Mouse (Mus musculus) lung, embryonic 14.5 days (tissue): ENCODE measurements around the gene Mfap1a. TPM values are rescaled to one million over a fixed set of nuclear protein-coding genes. Genes with fewer than 3 reads are reported as not detected.

Experiments
- ATAC-seq: fragments of 200-750 bp; cut with Nextera tagmentation; 2 replicates; pipeline ENCODE4 v1.8.0; 2017; ENCODE audit warnings: mild to moderate bottlenecking, moderate TSS enrichment, moderate library complexity; ENCODE audit not compliant: insufficient read depth
- DNase-seq: peaks from one replicate; pipeline ENCODE4 v3.0.0-alpha.2; 2015
- H3K27ac ChIP-seq: fragments of 300-500 bp; sonication (generic); 2 replicates; pipeline ENCODE4 v1.5.1; 2014; ENCODE audit warnings: low read depth, mild to moderate bottlenecking, moderate library complexity
- H3K27me3 ChIP-seq: fragments of 300-500 bp; sonication (generic); 2 replicates; pipeline ENCODE4 v1.6.1; 2014; ENCODE audit warnings: low read length, control low read depth; ENCODE audit not compliant: insufficient read depth
- H3K36me3 ChIP-seq: fragments of 300-500 bp; sonication (generic); 2 replicates; pipeline ENCODE4 v1.6.1; 2014; ENCODE audit warnings: control low read depth; ENCODE audit not compliant: insufficient read depth
- H3K4me1 ChIP-seq: fragments of 300-500 bp; sonication (generic); 2 replicates; pipeline ENCODE4 v1.6.1; 2014; ENCODE audit warnings: antibody characterized with exemption, control low read depth; ENCODE audit not compliant: insufficient read depth
- H3K4me2 ChIP-seq: fragments of 300-500 bp; sonication (generic); 2 replicates; pipeline ENCODE4 v1.6.1; 2014; ENCODE audit warnings: mild to moderate bottlenecking
- H3K4me3 ChIP-seq: fragments of 300-500 bp; sonication (generic); 2 replicates; pipeline ENCODE4 v1.5.1; 2014; ENCODE audit warnings: low read depth, low read length
- H3K9ac ChIP-seq: fragments of 300-500 bp; sonication (generic); 2 replicates; pipeline ENCODE4 v1.6.1; 2014
- H3K9me3 ChIP-seq: fragments of 300-500 bp; sonication (generic); 2 replicates; pipeline ENCODE4 v1.6.1; 2016; ENCODE audit warnings: low read depth, low read length, control low read depth
- CTCF ChIP-seq: IDR thresholded peaks from 2 replicates; pipeline ENCODE4 v1.5.1; 2016; ENCODE audit warnings: antibody characterized with exemption, low read depth
- WGBS: fragments of 180-500 bp; shearing (Covaris S2); extraction: QIAGEN DNeasy Blood & Tissue Kit; methylation state at CpG from one replicate; pipeline ENCODE4 v1.1.7; 2014; 5-methylcytosine and 5-hydroxymethylcytosine counted together
- polyA plus RNA-seq: library from polyadenylated mRNA; unstranded; fragments of >200 nt; fragmentation: Nextera tagmentation; extraction: Ambion mirVana; gene quantifications from 2 replicates; pipeline ENCODE4 v1.2.1, GENCODE M21; 2014

Gene Mfap1a
- polyA plus RNA-seq, 1 experiment from 2014 or later: 24.7 TPM

GRCm38 (mm10) chr2:121460071-121460470, 46.4 kb downstream of the Mfap1a start:
- H3K4me2 ChIP-seq: no peak overlapping the region

GRCm38 (mm10) chr2:121456692-121457642, 49.5 kb downstream of the Mfap1a start, which contains the start of gene Serinc4:
TSS of gene Serinc4 (minus strand) at chr2:121456781.
- Histone ChIP-seq H3K27me3 (no peaks in the 10 kb centered on the region), H3K27ac (peak within 1 kb of the TSS; percentile 81), H3K4me2 (peak within 1 kb of the TSS; percentile 77), H3K4me3 (peak within 1 kb of the TSS; percentile 78), H3K4me1 (no peaks in the 10 kb centered on the region; the same call in 1 of the 2 replicates), H3K9me3 (no peaks in the 10 kb centered on the region), H3K36me3 (peaks cover 46% of the 10 kb centered on the region), H3K9ac (peak within 1 kb of the TSS; percentile 82)
- DNase-seq (peak; percentile 92), ATAC-seq (peak; percentile 91)
- no peak for TF ChIP-seq CTCF
- 3% methylated on average over 41 of the region's 41 CpGs for WGBS

More at GRCm38 (mm10) chr2:121460071-121460470, 46.4 kb downstream of the Mfap1a start:
- Histone ChIP-seq H3K4me3 (no peak overlapping the region), H3K9me3 (no peaks in the 10 kb centered on the region), H3K27ac (no peak overlapping the region), H3K9ac (no peak overlapping the region), H3K36me3 (peaks cover 24% of the 10 kb centered on the region), H3K27me3 (no peaks in the 10 kb centered on the region), H3K4me1 (no peaks in the 10 kb centered on the region; the same call in 1 of the 2 replicates)
- whole genome bisulfite sequencing: 64% methylated on average over 2 of the region's 2 CpGs
- no peak for TF ChIP-seq CTCF
- DNase-seq: no peak
- ATAC-seq: no peak

- Histone ChIP-seq H3K4me2 (no peak overlapping the region), H3K27ac (no peak overlapping the region), H3K4me1 (no peaks in the 10 kb centered on the region; the same call in 1 of the 2 replicates), H3K4me3 (no peak overlapping the region), H3K27me3 (no peaks in the 10 kb centered on the region), H3K9me3 (no peaks in the 10 kb centered on the region), H3K9ac (no peak overlapping the region), H3K36me3 (peaks cover 51% of the 10 kb centered on the region)
- DNase-seq (no peak), ATAC-seq (no peak)
- no peak for TF ChIP-seq CTCF
- WGBS: 69% methylated on average over 5 of the region's 5 CpGs
Measured at GRCm38 (mm10) chr2:121455534-121455933, 50.9 kb downstream of the Mfap1a start.

GRCm38 (mm10) chr2:121453917-121454316, 52.5 kb downstream of the Mfap1a start:
- 80% methylated on average over 6 of the region's 6 CpGs for WGBS
- peaks cover 39% of the 10 kb centered on the region for H3K36me3 ChIP-seq
- H3K9ac ChIP-seq: no peak overlapping the region

GRCm38 (mm10) chr2:121452990-121453389, 53.5 kb downstream of the Mfap1a start, which contains the start of gene Hypk:
TSS of gene Hypk (plus strand) at chr2:121453290.
- no peak for TF ChIP-seq CTCF
- Histone ChIP-seq H3K9ac (peak within 1 kb of the TSS; percentile 13; the same call in 1 of the 2 replicates), H3K4me2 (no peak within 1 kb of the TSS), H3K4me1 (peaks cover 4% of the 10 kb centered on the region; the same call in 1 of the 2 replicates), H3K9me3 (no peaks in the 10 kb centered on the region), H3K27me3 (no peaks in the 10 kb centered on the region), H3K4me3 (no peak within 1 kb of the TSS), H3K36me3 (peaks cover 32% of the 10 kb centered on the region), H3K27ac (no peak within 1 kb of the TSS)
- DNase-seq: no peak
- 62% methylated on average over 4 of the region's 4 CpGs for WGBS
- no peak for ATAC-seq

More at GRCm38 (mm10) chr2:121453917-121454316, 52.5 kb downstream of the Mfap1a start:
- no peaks in the 10 kb centered on the region for H3K27me3 ChIP-seq
- peaks cover 4% of the 10 kb centered on the region; the same call in 1 of the 2 replicates for H3K4me1 ChIP-seq
- DNase-seq (no peak), ATAC-seq (no peak)
- no peak overlapping the region for H3K4me2 ChIP-seq
- no peak for TF ChIP-seq CTCF
- no peaks in the 10 kb centered on the region for H3K9me3 ChIP-seq
- H3K4me3 ChIP-seq: no peak overlapping the region
- no peak overlapping the region for H3K27ac ChIP-seq

- Histone ChIP-seq H3K9ac (peak overlapping the region; percentile 13; the same call in 1 of the 2 replicates), H3K4me3 (no peak overlapping the region)
- WGBS: 77% methylated on average over 4 of the region's 4 CpGs
Measured at GRCm38 (mm10) chr2:121452361-121452760, 54.1 kb downstream of the Mfap1a start.

GRCm38 (mm10) chr2:121450093-121450492, 56.4 kb downstream of the Mfap1a start:
- Histone ChIP-seq H3K36me3 (peaks cover 32% of the 10 kb centered on the region), H3K9ac (peak overlapping the region; percentile 94), H3K27me3 (no peaks in the 10 kb centered on the region), H3K27ac (peak overlapping the region; percentile 95), H3K9me3 (no peaks in the 10 kb centered on the region), H3K4me3 (peak overlapping the region; percentile 99), H3K4me1 (0 out of 2 replicates have a peak, but pooled peaks cover 4% of the 10 kb centered on the region), H3K4me2 (peak overlapping the region; percentile 89)
- DNase-seq: peak; percentile 24
- 0 out of 2 replicates have a peak, but pooled peaks have one; percentile 5 for ATAC-seq
- WGBS: under 1% methylated on average over 7 of the region's 7 CpGs
- no peak; the same call in 1 of the 2 replicates for TF ChIP-seq CTCF

More at GRCm38 (mm10) chr2:121452361-121452760, 54.1 kb downstream of the Mfap1a start:
- Histone ChIP-seq H3K36me3 (peaks cover 32% of the 10 kb centered on the region), H3K9me3 (no peaks in the 10 kb centered on the region), H3K4me1 (peaks cover 4% of the 10 kb centered on the region; the same call in 1 of the 2 replicates), H3K27ac (no peak overlapping the region), H3K4me2 (no peak overlapping the region), H3K27me3 (no peaks in the 10 kb centered on the region)
- no peak for DNase-seq
- no peak for ATAC-seq
- TF ChIP-seq CTCF: no peak
